Mouse (Mus musculus) cerebellum, adult 9-10 months (tissue): Measurements from ENCODE around the gene Arr3.

ENCODE experiments used
- DNase-seq: peaks from one replicate; pipeline ENCODE4 v3.0.0; 2022

Arr3 gene

GRCm38 (mm10) chrX:100605314-100605713, at the start of gene Arr3:
Gene Arr3 (plus strand): TSS chrX:100605497.
- no peak for DNase-seq

GRCm38 (mm10) chrX:100556026-100556425, 49.3 kb upstream of the Arr3 start:
- DNase-seq: no peak

GRCm38 (mm10) chrX:100565696-100566095, 39.6 kb upstream of the Arr3 start:
- DNase-seq: no peak

- DNase-seq: no peak
These were observed 33.3 kb upstream of the Arr3 start, which contains the start of gene Awat1 for GRCm38 (mm10) chrX:100571951-100572350. Gene Awat1 (plus strand): TSS chrX:100572251.

GRCm38 (mm10) chrX:100594791-100595190, 10.5 kb upstream of the Arr3 start, which contains the start of gene P2ry4:
Gene P2ry4 (minus strand): TSS chrX:100594869.
- no peak for DNase-seq

GRCm38 (mm10) chrX:100597439-100597838, 7.9 kb upstream of the Arr3 start:
- DNase-seq: no peak

GRCm38 (mm10) chrX:100599755-100600154, 5.5 kb upstream of the Arr3 start:
- no peak for DNase-seq

- no peak for DNase-seq
These were observed 13.2 kb downstream of the Arr3 start for GRCm38 (mm10) chrX:100618488-100618887.

- DNase-seq: no peak
These were observed 16.1 kb downstream of the Arr3 start for GRCm38 (mm10) chrX:100621366-100621765.

- no peak for DNase-seq
These were observed 18.9 kb downstream of the Arr3 start for GRCm38 (mm10) chrX:100624242-100624641.

GRCm38 (mm10) chrX:100625146-100625545, 19.8 kb downstream of the Arr3 start:
- peak; percentile 8 for DNase-seq

- no peak for DNase-seq
These were observed 20.2 kb downstream of the Arr3 start, which contains the start of gene Kif4 for GRCm38 (mm10) chrX:100625546-100625801. Gene Kif4 (plus strand): TSS chrX:100625737.

GRCm38 (mm10) chrX:100625802-100626793, 20.8 kb downstream of the Arr3 start, which contains the start of gene Pdzd11:
Gene Pdzd11 (minus strand): TSS chrX:100626568.
- peak; percentile 88 for DNase-seq

- no peak for DNase-seq
These were observed 23.8 kb downstream of the Arr3 start for GRCm38 (mm10) chrX:100629076-100629475.

GRCm38 (mm10) chrX:100638477-100638876, 33.2 kb downstream of the Arr3 start:
- no peak for DNase-seq

GRCm38 (mm10) chrX:100652848-100653247, 47.6 kb downstream of the Arr3 start:
- DNase-seq: no peak

- no peak for DNase-seq
These were observed 59.5 kb downstream of the Arr3 start for GRCm38 (mm10) chrX:100664825-100665224.
